Mouse (Mus musculus) limb, embryonic 14.5 days (tissue): ENCODE measurements at regions not wholly inside any gene's neighbourhood (a gene's known extent, or its start where the extent isn't known, plus 50 kb on each side); places are given as distances from the start of the nearest gene placed in this dataset.

ENCODE experiments used
- ATAC-seq: fragments of 200-750 bp; cut with Nextera tagmentation; 2 replicates; pipeline ENCODE4 v1.8.0; 2017; ENCODE audit warnings: low read depth, moderate number of reproducible peaks, moderate TSS enrichment; ENCODE audit not compliant: low FRiP score
- DNase-seq: peaks from one replicate; pipeline ENCODE4 v3.0.0-alpha.2; 2015; ENCODE audit warnings: low spot score
- H3K27ac ChIP-seq: fragments of 300-500 bp; sonication (generic); replicated peaks from 2 replicates; pipeline ENCODE4 v1.5.1; 2014; ENCODE audit warnings: low read depth, mild to moderate bottlenecking, low read length, moderate library complexity, mixed read lengths
- H3K27me3 ChIP-seq: fragments of 300-500 bp; sonication (generic); 2 replicates; pipeline ENCODE4 v1.6.1; 2014; ENCODE audit warnings: low read length, mixed read lengths; ENCODE audit not compliant: control insufficient read depth, insufficient read depth
- H3K36me3 ChIP-seq: fragments of 300-500 bp; sonication (generic); 2 replicates; pipeline ENCODE4 v1.6.1; 2014; ENCODE audit warnings: mild to moderate bottlenecking, low read length, moderate library complexity, mixed read lengths; ENCODE audit not compliant: control insufficient read depth, insufficient read depth
- H3K4me1 ChIP-seq: fragments of 300-500 bp; sonication (generic); 2 replicates; pipeline ENCODE4 v1.6.1; 2014; ENCODE audit warnings: antibody characterized with exemption, low read length, mixed read lengths; ENCODE audit not compliant: control insufficient read depth, insufficient read depth
- H3K4me2 ChIP-seq: fragments of 300-500 bp; sonication (generic); replicated peaks from 2 replicates; pipeline ENCODE4 v1.6.1; 2014; ENCODE audit warnings: low read depth, mild to moderate bottlenecking, low read length, moderate library complexity; ENCODE audit not compliant: severe bottlenecking
- H3K4me3 ChIP-seq: fragments of 300-500 bp; sonication (generic); replicated peaks from 2 replicates; pipeline ENCODE4 v1.5.1; 2014; ENCODE audit warnings: low read length
- H3K9ac ChIP-seq: fragments of 300-500 bp; sonication (generic); 2 replicates; pipeline ENCODE4 v1.6.1; 2014; ENCODE audit warnings: mild to moderate bottlenecking, low read depth, low read length, moderate library complexity; ENCODE audit not compliant: severe bottlenecking
- H3K9me3 ChIP-seq: fragments of 300-500 bp; sonication (generic); 2 replicates; pipeline ENCODE4 v1.6.1; 2016; ENCODE audit warnings: low read length; ENCODE audit not compliant: control insufficient read depth
- POLR2A ChIP-seq: fragments of 200-500 bp; IDR thresholded peaks from 2 replicates; pipeline ENCODE4 v1.8.0; 2012; ENCODE audit warnings: inconsistent platforms, mild to moderate bottlenecking, moderate library complexity, borderline replicate concordance; ENCODE audit not compliant: insufficient read depth, insufficient read length; ENCODE audit errors: extremely low read depth
- WGBS: fragments of 180-500 bp; shearing (Covaris S2); extraction: QIAGEN DNeasy Blood & Tissue Kit; methylation state at CpG from one replicate; pipeline ENCODE4 v1.1.7; 2014; 5-methylcytosine and 5-hydroxymethylcytosine counted together

DNA sequence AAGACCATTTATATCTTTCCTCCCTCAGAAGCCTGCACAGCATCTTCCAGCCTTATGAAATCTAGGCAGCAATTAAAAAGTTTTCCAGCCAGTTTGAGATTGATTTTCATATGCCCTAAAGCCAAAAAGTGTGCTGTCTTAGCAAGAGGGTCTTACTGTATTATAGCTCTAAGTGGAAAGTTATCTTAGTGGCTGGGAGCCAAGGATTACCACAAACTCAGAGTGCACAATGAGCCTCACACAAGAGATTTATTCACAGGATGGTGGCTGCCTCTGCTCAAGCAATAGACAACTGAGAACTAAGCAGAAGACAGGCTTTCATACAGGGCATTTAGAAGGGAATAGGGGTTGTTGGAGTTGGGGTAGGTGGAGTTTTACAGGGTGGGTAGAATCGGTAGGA lies 850.4 kb upstream of the Lcorl start:
- no peaks in the 10 kb centered on the region for H3K27me3 ChIP-seq
- no peak overlapping the region for H3K4me2 ChIP-seq
- no peak overlapping the region for H3K27ac ChIP-seq
- 87% methylated on average over 1 of the region's 1 CpGs for WGBS
- no peaks in the 10 kb centered on the region for H3K36me3 ChIP-seq
- H3K9ac ChIP-seq = no peak overlapping the region
- no peaks in the 10 kb centered on the region for H3K9me3 ChIP-seq
- no peak for DNase-seq
- TF ChIP-seq POLR2A = no peak
- no peak for ATAC-seq
- H3K4me3 ChIP-seq = no peak overlapping the region
- H3K4me1 ChIP-seq = no peaks in the 10 kb centered on the region

DNA sequence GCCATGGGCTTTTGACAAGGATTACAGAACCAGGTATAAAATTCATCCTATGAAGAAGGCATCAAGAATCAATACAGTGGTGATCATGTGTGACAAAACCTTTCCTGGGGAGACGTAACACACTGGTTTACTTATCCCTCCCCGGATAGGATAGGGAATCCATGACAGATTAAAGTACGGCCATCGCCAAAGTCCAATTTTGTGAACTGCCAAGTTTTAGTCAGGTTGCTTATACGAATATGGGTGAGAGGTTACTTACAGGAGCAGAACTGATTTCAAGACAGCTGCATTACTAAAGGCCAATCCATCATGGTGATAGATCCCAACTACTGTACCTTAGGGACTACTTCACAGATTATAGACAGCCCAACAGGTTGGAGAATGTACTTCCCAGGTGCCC lies 849.6 kb upstream of the Lcorl start:
- no peak for TF ChIP-seq POLR2A
- no peaks in the 10 kb centered on the region for H3K27me3 ChIP-seq
- no peak for DNase-seq
- no peak overlapping the region for H3K4me3 ChIP-seq
- no peak for ATAC-seq
- WGBS = 96% methylated on average over 5 of the region's 5 CpGs
- H3K9ac ChIP-seq = no peak overlapping the region
- H3K36me3 ChIP-seq = no peaks in the 10 kb centered on the region
- no peaks in the 10 kb centered on the region for H3K4me1 ChIP-seq
- no peak overlapping the region for H3K27ac ChIP-seq
- H3K9me3 ChIP-seq = no peaks in the 10 kb centered on the region
- H3K4me2 ChIP-seq = no peak overlapping the region

DNA sequence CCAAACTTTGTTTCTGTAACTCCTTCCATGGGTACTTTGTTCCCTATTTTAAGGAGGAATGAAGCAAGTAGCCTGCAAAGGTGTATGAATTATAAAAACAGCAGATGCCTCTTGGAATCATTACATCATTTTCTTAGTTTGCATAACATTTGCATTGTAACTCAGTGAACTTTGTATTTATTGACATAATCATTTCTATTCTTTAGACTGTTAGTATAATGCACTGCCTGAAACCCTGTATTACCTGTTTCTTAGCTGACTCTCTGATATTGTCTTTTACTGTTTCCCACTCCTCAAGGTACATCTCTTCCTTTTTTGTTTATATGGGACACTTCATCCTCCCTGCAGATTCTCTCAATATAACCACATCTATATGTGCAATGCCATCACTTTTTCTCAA lies 820.6 kb upstream of the Lcorl start:
- H3K27me3 ChIP-seq = no peaks in the 10 kb centered on the region
- no peak overlapping the region for H3K4me3 ChIP-seq
- no peaks in the 10 kb centered on the region for H3K4me1 ChIP-seq
- H3K9ac ChIP-seq = no peak overlapping the region
- H3K27ac ChIP-seq = no peak overlapping the region
- H3K4me2 ChIP-seq = no peak overlapping the region
- no peaks in the 10 kb centered on the region for H3K9me3 ChIP-seq
- no peaks in the 10 kb centered on the region for H3K36me3 ChIP-seq
- DNase-seq (no peak), ATAC-seq (no peak)
- TF ChIP-seq POLR2A = no peak

DNA sequence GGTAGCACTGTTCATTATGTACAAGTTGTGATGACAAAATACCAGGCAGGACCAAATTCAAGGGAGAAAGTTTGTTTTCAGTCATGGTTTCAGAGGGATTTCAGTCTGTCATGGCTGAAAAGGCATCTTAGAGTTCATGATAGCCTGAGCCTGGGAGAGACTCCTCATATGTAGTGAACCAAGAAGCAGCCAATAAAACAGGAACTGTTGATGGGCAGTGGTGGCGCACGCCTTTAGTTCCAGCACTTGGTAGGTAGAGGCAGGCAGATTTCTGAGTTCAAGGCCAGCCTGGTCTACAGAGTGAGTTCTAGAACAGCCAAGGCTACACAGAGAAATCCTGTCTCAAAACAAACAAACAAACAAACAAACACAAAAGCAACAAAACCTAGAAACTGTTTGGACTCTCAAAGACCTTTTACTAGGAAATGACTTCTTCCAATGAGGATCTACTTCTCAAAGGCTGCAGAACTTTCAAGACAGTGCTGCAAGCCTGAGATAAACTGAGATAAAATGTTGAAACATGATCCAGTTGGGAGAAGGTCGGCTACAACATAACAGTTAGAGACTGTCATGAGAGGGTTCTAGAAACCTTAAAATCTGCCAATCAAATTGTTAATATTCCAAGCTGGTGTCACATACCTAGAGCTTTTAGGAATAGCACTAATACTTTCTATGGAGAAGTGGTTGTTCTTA lies 817.5 kb upstream of the Lcorl start:
- H3K27ac ChIP-seq = no peak overlapping the region
- 82% methylated on average over 3 of the region's 3 CpGs for WGBS
- no peak for ATAC-seq
- no peak for DNase-seq
- no peaks in the 10 kb centered on the region for H3K27me3 ChIP-seq
- no peaks in the 10 kb centered on the region for H3K9me3 ChIP-seq
- no peak overlapping the region for H3K4me3 ChIP-seq
- H3K4me1 ChIP-seq = no peaks in the 10 kb centered on the region
- H3K9ac ChIP-seq = no peak overlapping the region
- H3K4me2 ChIP-seq = no peak overlapping the region
- no peak for TF ChIP-seq POLR2A
- no peaks in the 10 kb centered on the region for H3K36me3 ChIP-seq

DNA sequence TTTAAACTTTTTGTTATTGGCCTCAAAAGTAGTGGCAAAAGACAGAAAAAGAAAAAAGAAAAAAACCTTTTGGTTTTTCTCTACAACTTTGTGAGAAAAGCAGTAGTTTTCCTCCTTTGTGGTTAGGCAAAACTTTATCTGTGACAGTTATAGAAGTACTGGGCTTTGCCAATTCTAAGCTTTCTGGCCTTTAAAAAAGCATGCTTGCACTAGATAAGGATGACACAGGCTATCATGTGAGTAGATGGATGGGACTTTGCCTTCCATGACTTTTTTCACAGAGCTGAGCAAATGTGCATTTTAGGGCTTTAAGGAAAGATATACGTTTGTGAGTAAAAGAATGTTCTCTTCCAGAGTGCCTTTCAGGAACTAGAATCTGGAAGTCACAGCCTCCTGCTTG lies 816.0 kb upstream of the Lcorl start:
- H3K9ac ChIP-seq = no peak overlapping the region
- no peak overlapping the region for H3K4me3 ChIP-seq
- WGBS = 38% methylated on average over 1 of the region's 1 CpGs
- H3K9me3 ChIP-seq = no peaks in the 10 kb centered on the region
- H3K27me3 ChIP-seq = no peaks in the 10 kb centered on the region
- H3K4me2 ChIP-seq = no peak overlapping the region
- TF ChIP-seq POLR2A = no peak
- no peak for DNase-seq
- no peak for ATAC-seq
- no peaks in the 10 kb centered on the region for H3K36me3 ChIP-seq
- H3K4me1 ChIP-seq = no peaks in the 10 kb centered on the region
- H3K27ac ChIP-seq = no peak overlapping the region

DNA sequence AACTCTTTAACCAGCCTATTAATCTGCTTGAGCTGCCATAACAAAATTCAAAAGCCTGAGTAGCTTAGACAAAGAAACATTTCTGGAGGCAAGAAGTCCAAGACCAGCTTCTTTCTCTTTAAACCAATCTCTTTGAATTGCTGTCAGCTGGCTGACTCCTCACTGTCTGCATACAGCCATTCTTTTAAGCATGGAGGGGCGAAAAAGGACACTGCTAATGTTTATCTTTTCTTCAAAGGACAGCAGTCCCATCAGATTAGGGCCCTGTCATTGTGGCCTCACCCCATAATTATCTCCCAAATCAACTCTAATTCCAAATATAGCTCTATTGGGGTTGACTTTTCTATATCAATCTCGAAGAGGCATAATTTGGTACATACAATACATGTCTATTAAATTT lies 813.1 kb upstream of the Lcorl start:
- Histone ChIP-seq H3K27me3 (no peaks in the 10 kb centered on the region), H3K36me3 (no peaks in the 10 kb centered on the region), H3K9me3 (no peaks in the 10 kb centered on the region), H3K9ac (no peak overlapping the region), H3K27ac (no peak overlapping the region), H3K4me1 (no peaks in the 10 kb centered on the region), H3K4me2 (no peak overlapping the region), H3K4me3 (no peak overlapping the region)
- ATAC-seq = no peak
- TF ChIP-seq POLR2A = no peak
- WGBS = 53% methylated on average over 2 of the region's 2 CpGs
- DNase-seq = no peak
